Mouse (Mus musculus) embryo, embryonic 9.5 days (tissue): ENCODE results near the gene Fam53b.

Source experiments
- DNase-seq: peaks from one replicate; pipeline ENCODE4 v3.0.0-alpha.2; 2017; ENCODE audit errors: extremely low spot score

Gene Fam53b

GRCm38 (mm10) chr7:132767233-132767998, 46.3 kb downstream of the Fam53b start:
- DNase-seq = no peak

GRCm38 (mm10) chr7:132766235-132766871, 47.3 kb downstream of the Fam53b start:
- no peak for DNase-seq

- no peak for DNase-seq
These were observed 48.0 kb downstream of the Fam53b start for GRCm38 (mm10) chr7:132765629-132766186.

GRCm38 (mm10) chr7:132764896-132765491, 48.7 kb downstream of the Fam53b start:
- no peak for DNase-seq

GRCm38 (mm10) chr7:132764314-132764713, 49.4 kb downstream of the Fam53b start:
- DNase-seq = no peak

- no peak for DNase-seq
These were observed 49.8 kb downstream of the Fam53b start for GRCm38 (mm10) chr7:132763911-132764310.

- no peak for DNase-seq
These were observed 50.3 kb downstream of the Fam53b start for GRCm38 (mm10) chr7:132763351-132763750.

GRCm38 (mm10) chr7:132761409-132761808, 52.3 kb downstream of the Fam53b start:
- no peak for DNase-seq

GRCm38 (mm10) chr7:132760589-132761180, 53.0 kb downstream of the Fam53b start:
- DNase-seq = no peak

GRCm38 (mm10) chr7:132759926-132760325, 53.8 kb downstream of the Fam53b start:
- DNase-seq = no peak

- no peak for DNase-seq
These were observed 54.2 kb downstream of the Fam53b start for GRCm38 (mm10) chr7:132759405-132759891.

- no peak for DNase-seq
These were observed 54.8 kb downstream of the Fam53b start for GRCm38 (mm10) chr7:132758875-132759274.

GRCm38 (mm10) chr7:132756325-132756724, 57.4 kb downstream of the Fam53b start:
- DNase-seq = no peak

GRCm38 (mm10) chr7:132754389-132754750, 59.3 kb downstream of the Fam53b start:
- no peak for DNase-seq

- DNase-seq = no peak
These were observed 59.9 kb downstream of the Fam53b start for GRCm38 (mm10) chr7:132753518-132754388.

GRCm38 (mm10) chr7:132751716-132752115, 62.0 kb downstream of the Fam53b start:
- no peak for DNase-seq

GRCm38 (mm10) chr7:132749504-132749903, 64.2 kb downstream of the Fam53b start:
- DNase-seq = no peak

GRCm38 (mm10) chr7:132748076-132748769, 65.5 kb downstream of the Fam53b start:
- no peak for DNase-seq

- no peak for DNase-seq
These were observed 66.6 kb downstream of the Fam53b start for GRCm38 (mm10) chr7:132747096-132747495.

- DNase-seq = no peak
These were observed 70.8 kb downstream of the Fam53b start for GRCm38 (mm10) chr7:132742912-132743311.
